Mouse (Mus musculus) small intestine, adult 2 months (tissue): Measurements from ENCODE around the gene Pank4.

Source experiments
- CTCF ChIP-seq: fragments of 200-500 bp; IDR thresholded peaks from 2 replicates; pipeline ENCODE4 v1.5.1; 2012; ENCODE audit warnings: low read depth, mild to moderate bottlenecking, control low read depth, inconsistent platforms, low read length, moderate library complexity, mixed read lengths; ENCODE audit not compliant: insufficient replicate concordance, insufficient read length; ENCODE audit errors: extremely low read depth
- POLR2A ChIP-seq: fragments of 200-500 bp; IDR thresholded peaks from 2 replicates; pipeline ENCODE4 v1.6.1; 2012; ENCODE audit warnings: low read depth, mild to moderate bottlenecking, control low read depth, inconsistent platforms, low read length, moderate library complexity

DNA sequence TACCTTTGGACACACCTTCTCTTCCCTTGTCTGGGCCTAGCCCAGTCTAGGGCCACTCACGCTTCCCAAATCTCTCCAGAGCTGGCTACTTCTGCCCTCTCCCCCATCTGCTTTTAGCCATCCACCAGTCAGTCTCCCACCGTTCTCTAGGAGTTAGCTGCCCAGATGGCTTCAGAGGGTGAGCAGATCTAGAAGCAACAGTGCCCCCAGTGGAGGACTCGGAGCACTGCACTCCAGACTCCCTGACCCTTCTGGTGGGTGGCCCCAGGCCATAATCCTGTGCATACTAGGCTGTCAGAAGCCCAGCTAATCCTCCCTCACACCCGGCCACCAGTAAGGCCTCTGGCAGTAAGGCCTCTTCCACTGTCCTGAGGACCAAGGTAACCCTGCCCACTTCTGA lies 48.9 kb downstream of the Pank4 start:
- peak; percentile 77 for TF ChIP-seq CTCF
- TF ChIP-seq POLR2A: no peak
